Mouse (Mus musculus) liver, adult 2 months (tissue): Measurements from ENCODE around the gene Robo1. TPM values are rescaled to one million over a fixed set of nuclear protein-coding genes. Genes with fewer than 3 reads are reported as not detected.

Experiments
- DNase-seq: peaks from one replicate; pipeline ENCODE4 v3.0.0-alpha.2; 2011; ENCODE audit warnings: low read depth, low spot score; ENCODE audit errors: extremely low read depth
- H3K27ac ChIP-seq: fragments of 200-500 bp; replicated peaks from 2 replicates; pipeline ENCODE4 v1.5.1; 2012; ENCODE audit warnings: low read depth, mild to moderate bottlenecking, control low read depth, inconsistent platforms, low read length; ENCODE audit not compliant: insufficient read depth
- H3K27me3 ChIP-seq: fragments of 200-500 bp; 2 replicates; pipeline ENCODE4 v1.6.1; 2012; ENCODE audit warnings: mild to moderate bottlenecking, moderate library complexity, low read length, inconsistent platforms; ENCODE audit not compliant: control insufficient read depth, insufficient read depth
- H3K36me3 ChIP-seq: fragments of 200-500 bp; 2 replicates; pipeline ENCODE4 v1.6.1; 2012; ENCODE audit warnings: low read length, inconsistent platforms; ENCODE audit not compliant: control insufficient read depth, insufficient read depth
- H3K4me1 ChIP-seq: fragments of 200-500 bp; 2 replicates; pipeline ENCODE4 v1.6.1; 2011; ENCODE audit warnings: low read length; ENCODE audit not compliant: control insufficient read depth, insufficient read depth
- H3K4me3 ChIP-seq: fragments of 200-500 bp; 2 replicates; pipeline ENCODE4 v1.5.1; 2011; ENCODE audit warnings: low read depth, mild to moderate bottlenecking, control low read depth, low read length, moderate library complexity; ENCODE audit not compliant: insufficient read depth
- H3K79me2 ChIP-seq: fragments of 200-500 bp; 2 replicates; pipeline ENCODE4 v1.6.1; 2012; ENCODE audit warnings: inconsistent platforms, mild to moderate bottlenecking, low read length, moderate library complexity; ENCODE audit not compliant: control insufficient read depth, insufficient read depth
- H3K9ac ChIP-seq: fragments of 200-500 bp; 2 replicates; pipeline ENCODE4 v1.6.1; 2012; ENCODE audit warnings: low read depth, mild to moderate bottlenecking, control low read depth, inconsistent platforms, low read length
- CTCF ChIP-seq: fragments of 200-500 bp; IDR thresholded peaks from 2 replicates; pipeline ENCODE4 v1.5.1; 2011; ENCODE audit warnings: low read depth, low read length, control low read depth
- POLR2A ChIP-seq: fragments of 200-500 bp; IDR thresholded peaks from 2 replicates; pipeline ENCODE4 v1.6.1; 2011; ENCODE audit warnings: low read length, control low read depth; ENCODE audit not compliant: insufficient read depth; ENCODE audit errors: extremely low read depth
- WGBS: fragments of 180-500 bp; shearing (Covaris S2); methylation state at CpG from one replicate; pipeline ENCODE4 v1.1.7; 2018; 5-methylcytosine and 5-hydroxymethylcytosine counted together
- polyA plus RNA-seq: library from polyadenylated mRNA; depleted of rRNA; stranded (reverse); fragments of >200 nt; gene quantifications from 2 replicates; pipeline ENCODE4 v1.2.3, GENCODE M21; 2012
- total RNA-seq: library from RNA; depleted of rRNA; stranded (reverse); fragments of >200 nt; gene quantifications from 2 replicates; pipeline ENCODE4 v1.2.3, GENCODE M21; 2014

Robo1 gene
- total and polyA plus RNA-seq, 2 experiments, result 4.5 to 6.4 TPM

- TF ChIP-seq POLR2A, result no peak
- no peak for TF ChIP-seq CTCF
These were observed 651.7 kb downstream of the Robo1 start for GRCm38 (mm10) chr16:72959823-72960222.

GRCm38 (mm10) chr16:72963782-72964181 lies 655.7 kb downstream of the Robo1 start:
- Histone ChIP-seq H3K27me3 (no peaks in the 10 kb centered on the region), H3K4me3 (no peak overlapping the region), H3K4me1 (no peaks in the 10 kb centered on the region), H3K36me3 (no peaks in the 10 kb centered on the region), H3K27ac (no peak overlapping the region), H3K9ac (no peak overlapping the region), H3K79me2 (no peaks in the 10 kb centered on the region)
- WGBS, result 98% methylated on average over 3 of the region's 3 CpGs
- TF ChIP-seq POLR2A, result no peak
- no peak for TF ChIP-seq CTCF
- DNase-seq, result no peak

More at GRCm38 (mm10) chr16:72959823-72960222, 651.7 kb downstream of the Robo1 start:
- no peaks in the 10 kb centered on the region for H3K4me1 ChIP-seq
- no peaks in the 10 kb centered on the region for H3K27me3 ChIP-seq
- no peak overlapping the region for H3K27ac ChIP-seq
- H3K4me3 ChIP-seq, result no peak overlapping the region
- no peak for DNase-seq
- H3K9ac ChIP-seq, result no peak overlapping the region
- no peaks in the 10 kb centered on the region for H3K36me3 ChIP-seq
- H3K79me2 ChIP-seq, result no peaks in the 10 kb centered on the region
- WGBS, result 94% methylated on average over 6 of the region's 6 CpGs

GRCm38 (mm10) chr16:72967509-72967908 lies 659.4 kb downstream of the Robo1 start:
- Histone ChIP-seq H3K4me1 (no peaks in the 10 kb centered on the region), H3K27ac (no peak overlapping the region), H3K79me2 (no peaks in the 10 kb centered on the region), H3K9ac (no peak overlapping the region), H3K27me3 (no peaks in the 10 kb centered on the region), H3K4me3 (no peak overlapping the region), H3K36me3 (no peaks in the 10 kb centered on the region)
- DNase-seq, result no peak
- TF ChIP-seq POLR2A (no peak), CTCF (no peak)
- 85% methylated on average over 7 of the region's 7 CpGs for WGBS

- WGBS, result 85% methylated on average over 7 of the region's 7 CpGs
- no peaks in the 10 kb centered on the region for H3K36me3 ChIP-seq
- H3K4me1 ChIP-seq, result peaks cover 3% of the 10 kb centered on the region; the same call in 1 of the 2 replicates
- no peak overlapping the region for H3K27ac ChIP-seq
- TF ChIP-seq CTCF (no peak), POLR2A (no peak)
- no peak overlapping the region for H3K9ac ChIP-seq
- H3K79me2 ChIP-seq, result no peaks in the 10 kb centered on the region
- H3K4me3 ChIP-seq, result no peak overlapping the region
- H3K27me3 ChIP-seq, result no peaks in the 10 kb centered on the region
- DNase-seq, result no peak
These were observed 661.9 kb downstream of the Robo1 start for GRCm38 (mm10) chr16:72969990-72970389.

- no peaks in the 10 kb centered on the region for H3K36me3 ChIP-seq
- H3K4me1 ChIP-seq, result peaks cover 5% of the 10 kb centered on the region; the same call in 1 of the 2 replicates
- peak; percentile 15 for DNase-seq
- H3K4me3 ChIP-seq, result no peak overlapping the region
- 79% methylated on average over 6 of the region's 6 CpGs for WGBS
- no peaks in the 10 kb centered on the region for H3K27me3 ChIP-seq
- H3K9ac ChIP-seq, result no peak overlapping the region
- TF ChIP-seq POLR2A (no peak), CTCF (no peak)
- H3K27ac ChIP-seq, result no peak overlapping the region
- H3K79me2 ChIP-seq, result no peaks in the 10 kb centered on the region
These were observed 665.6 kb downstream of the Robo1 start for GRCm38 (mm10) chr16:72973685-72974084.

GRCm38 (mm10) chr16:72974681-72975080 lies 666.6 kb downstream of the Robo1 start:
- WGBS, result 37% methylated on average over 4 of the region's 4 CpGs

More at GRCm38 (mm10) chr16:72974681-72975080, 666.6 kb downstream of the Robo1 start:
- TF ChIP-seq POLR2A (no peak), CTCF (no peak)
- no peak overlapping the region for H3K9ac ChIP-seq
- H3K79me2 ChIP-seq, result no peaks in the 10 kb centered on the region
- peak; percentile 94 for DNase-seq
- no peak overlapping the region for H3K4me3 ChIP-seq
- no peaks in the 10 kb centered on the region for H3K27me3 ChIP-seq
- peaks cover 5% of the 10 kb centered on the region; the same call in 1 of the 2 replicates for H3K4me1 ChIP-seq
- H3K27ac ChIP-seq, result no peak overlapping the region
- no peaks in the 10 kb centered on the region for H3K36me3 ChIP-seq
